Mouse (Mus musculus): Measurements from ENCODE around the gene Brd3.

- no peak for TF ChIP-seq TAL1 (IDR thresholded peaks at IDR 0.05; ENCODE audit: low read length)
- TF ChIP-seq GATA1 (IDR thresholded peaks at IDR 0.05; ENCODE audit: low read length), result no peak
These were observed 27.1 kb downstream of the Brd3 start for GRCm38 (mm10) chr2:27480367-27480766.
